Mouse (Mus musculus): ENCODE measurements at regions not wholly inside any gene's neighbourhood (a gene's known extent, or its start where the extent isn't known, plus 50 kb on each side); places are given as distances from the start of the nearest gene placed in this dataset.

- H3K36me3 ChIP-seq (ENCODE audit: control insufficient read depth in 1 of 2, insufficient read depth in 2 of 2, low read length in 2 of 2), result no peaks in the 10 kb centered on the region
- no peak overlapping the region for H3K27ac ChIP-seq (ENCODE audit: control insufficient read depth, low read depth, low read length)
- no peaks in the 10 kb centered on the region for H3K79me2 ChIP-seq (ENCODE audit: control insufficient read depth, insufficient read depth, low read length, poor library complexity)
- H3K9ac ChIP-seq (ENCODE audit: control insufficient read depth, low read depth, low read length, poor library complexity, severe bottlenecking), result no peak overlapping the region
- no peak for DNase-seq (ENCODE audit: low read depth, low spot score)
- H3K27me3 ChIP-seq (ENCODE audit: control insufficient read depth in 1 of 2, insufficient read depth in 2 of 2, low read length in 2 of 2), result no peaks in the 10 kb centered on the region
- TF ChIP-seq ZC3H11A (IDR thresholded peaks at IDR 0.05; ENCODE audit: low read depth, low read length) (no peak), JUND (IDR thresholded peaks at IDR 0.05; ENCODE audit: low read depth, low read length) (no peak)
- H3K9me3 ChIP-seq (replicated peaks; ENCODE audit: insufficient read depth, low read length), result no peaks in the 10 kb centered on the region
- no peak overlapping the region for H3K4me3 ChIP-seq (ENCODE audit: control insufficient read depth in 1 of 2, insufficient read depth in 1 of 2, low read depth in 2 of 2, low read length in 2 of 2)
- H3K4me1 ChIP-seq (ENCODE audit: control insufficient read depth in 1 of 2, insufficient read depth in 2 of 2, low read length in 2 of 2), result no peaks in the 10 kb centered on the region
These were observed 241.7 kb upstream of the Gli3 start for GRCm38 (mm10) chr13:15221322-15221721.

GRCm38 (mm10) chr13:15227641-15228040 is 235.4 kb upstream of the Gli3 start:
- Histone ChIP-seq H3K79me2 (ENCODE audit: control insufficient read depth, insufficient read depth, low read length, poor library complexity) (no peaks in the 10 kb centered on the region), H3K4me1 (ENCODE audit: control insufficient read depth in 1 of 2, insufficient read depth in 2 of 2, low read length in 2 of 2) (no peaks in the 10 kb centered on the region), H3K9me3 (replicated peaks; ENCODE audit: insufficient read depth, low read length) (no peaks in the 10 kb centered on the region), H3K27me3 (ENCODE audit: control insufficient read depth in 1 of 2, insufficient read depth in 2 of 2, low read length in 2 of 2) (no peaks in the 10 kb centered on the region), H3K27ac (ENCODE audit: control insufficient read depth, low read depth, low read length) (no peak overlapping the region), H3K4me3 (ENCODE audit: control insufficient read depth in 1 of 2, insufficient read depth in 1 of 2, low read depth in 2 of 2, low read length in 2 of 2) (no peak overlapping the region), H3K9ac (ENCODE audit: control insufficient read depth, low read depth, low read length, poor library complexity, severe bottlenecking) (no peak overlapping the region), H3K36me3 (ENCODE audit: control insufficient read depth in 1 of 2, insufficient read depth in 2 of 2, low read length in 2 of 2) (no peaks in the 10 kb centered on the region)
- TF ChIP-seq MXI1 (IDR thresholded peaks at IDR 0.05; ENCODE audit: low read depth, low read length), result no peak
- no peak for TF ChIP-seq USF1 (IDR thresholded peaks at IDR 0.05; ENCODE audit: low read depth, low read length)
- TF ChIP-seq ZMIZ1 (IDR thresholded peaks at IDR 0.05; ENCODE audit: low read depth, low read length), result no peak
- TF ChIP-seq MAFK (IDR thresholded peaks at IDR 0.05; ENCODE audit: borderline replicate concordance, low read depth, low read length), result no peak
- no peak for TF ChIP-seq E2F4 (IDR thresholded peaks at IDR 0.05; ENCODE audit: borderline replicate concordance, low read depth, low read length)
- TF ChIP-seq POLR2AphosphoS5 (IDR thresholded peaks at IDR 0.05; ENCODE audit: borderline replicate concordance, low read depth, low read length), result no peak
- TF ChIP-seq ZKSCAN1 (IDR thresholded peaks at IDR 0.05; ENCODE audit: low read depth, low read length), result no peak
- TF ChIP-seq TBP (IDR thresholded peaks at IDR 0.05; ENCODE audit: low read depth, low read length), result no peak
- no peak for TF ChIP-seq ETS1 (IDR thresholded peaks at IDR 0.05; ENCODE audit: low read depth, low read length)
- TF ChIP-seq ELF1 (IDR thresholded peaks at IDR 0.05; ENCODE audit: low read depth, low read length), result no peak
- DNase-seq (ENCODE audit: low read depth, low spot score), result no peak
